Mouse (Mus musculus): ENCODE measurements around the gene Mns1. TPM values are rescaled to one million over a fixed set of nuclear protein-coding genes. Genes with fewer than 3 reads are reported as not detected.
"Not testable (repeated sequence)": the region's sequence is repeated elsewhere in the genome, so short reads cannot be mapped to it uniquely, and the experiment has no call there.

Mns1 gene
- polyA plus RNA-seq (2015; fragmentation: Nextera tagmentation; extraction: Ambion mirVana), result 29.6 and 34.1 TPM in 2 replicates

GRCm38 (mm10) chr9:72437822-72438701 lies at the start of gene Mns1:
Gene Mns1, plus strand, starts transcription at chr9:72438011.
- H3K36me3 ChIP-seq, result no peaks in the 10 kb centered on the region
- peak within 1 kb of the TSS; percentile 84 for H3K4me2 ChIP-seq
- 1% methylated on average over 43 of the region's 43 CpGs for WGBS
- no peaks in the 10 kb centered on the region for H3K27me3 ChIP-seq
- H3K9ac ChIP-seq, result peak within 1 kb of the TSS; percentile 72
- H3K4me3 ChIP-seq, result peak within 1 kb of the TSS; percentile 68
- H3K9me3 ChIP-seq, result no peaks in the 10 kb centered on the region
- H3K27ac ChIP-seq, result peak within 1 kb of the TSS; percentile 64; the same call in 1 of the 2 replicates
- peak; percentile 97 for ATAC-seq (ENCODE audit: insufficient number of reproducible peaks, insufficient read depth, low FRiP score, low TSS enrichment, low read depth)
- H3K4me1 ChIP-seq, result peaks cover 22% of the 10 kb centered on the region

DNA sequence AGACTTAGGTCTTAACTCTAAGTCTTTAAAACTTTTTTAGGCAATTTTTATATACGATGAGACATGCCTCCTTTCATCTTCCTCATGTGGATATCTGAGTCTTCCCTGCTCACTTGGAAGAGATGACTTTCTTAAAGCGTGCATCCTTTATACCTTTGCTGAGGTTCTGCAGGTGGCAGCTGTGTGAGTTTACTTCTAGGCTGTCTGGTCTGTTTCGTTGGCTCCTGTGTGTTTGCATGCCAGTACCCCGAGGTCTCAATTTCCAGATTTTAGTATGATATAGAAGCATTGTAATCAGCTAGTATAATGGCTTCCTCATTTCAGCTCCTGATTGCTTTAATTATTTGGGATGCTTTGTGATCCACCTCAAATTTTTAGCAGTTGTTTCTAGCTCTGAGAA lies 48.9 kb upstream of the Mns1 start:
- Histone ChIP-seq H3K27me3 (no peaks in the 10 kb centered on the region), H3K36me3 (no peaks in the 10 kb centered on the region), H3K9me3 (no peaks in the 10 kb centered on the region), H3K27ac (no peak overlapping the region), H3K4me3 (no peak overlapping the region), H3K9ac (no peak overlapping the region), H3K4me1 (peaks cover 18% of the 10 kb centered on the region), H3K4me2 (no peak overlapping the region)
- WGBS, result 79% methylated on average over 4 of the region's 4 CpGs
- no peak for ATAC-seq (ENCODE audit: insufficient number of reproducible peaks, insufficient read depth, low FRiP score, low TSS enrichment, low read depth)

- Histone ChIP-seq H3K4me3 (no peak overlapping the region), H3K4me1 (peaks cover 22% of the 10 kb centered on the region), H3K9me3 (no peaks in the 10 kb centered on the region), H3K9ac (no peak overlapping the region), H3K27me3 (no peaks in the 10 kb centered on the region), H3K27ac (no peak overlapping the region), H3K4me2 (no peak overlapping the region), H3K36me3 (no peaks in the 10 kb centered on the region)
- WGBS, result 77% methylated on average over 14 of the region's 14 CpGs
- ATAC-seq (ENCODE audit: insufficient number of reproducible peaks, insufficient read depth, low FRiP score, low TSS enrichment, low read depth), result no peak
These were observed 48.3 kb upstream of the Mns1 start for GRCm38 (mm10) chr9:72389431-72390002.

GRCm38 (mm10) chr9:72390321-72391077 lies 47.3 kb upstream of the Mns1 start:
- WGBS, result 86% methylated on average over 12 of the region's 12 CpGs
- H3K4me1 ChIP-seq, result peaks cover 26% of the 10 kb centered on the region
- no peaks in the 10 kb centered on the region for H3K9me3 ChIP-seq
- H3K27me3 ChIP-seq, result no peaks in the 10 kb centered on the region
- H3K4me3 ChIP-seq, result no peak overlapping the region
- ATAC-seq (ENCODE audit: insufficient number of reproducible peaks, insufficient read depth, low FRiP score, low TSS enrichment, low read depth), result no peak
- no peaks in the 10 kb centered on the region for H3K36me3 ChIP-seq
- H3K9ac ChIP-seq, result no peak overlapping the region
- no peak overlapping the region for H3K27ac ChIP-seq
- H3K4me2 ChIP-seq, result no peak overlapping the region

- whole genome bisulfite sequencing, result 49% methylated on average over 7 of the region's 7 CpGs
These were observed 45.1 kb upstream of the Mns1 start for GRCm38 (mm10) chr9:72392686-72393085.

DNA sequence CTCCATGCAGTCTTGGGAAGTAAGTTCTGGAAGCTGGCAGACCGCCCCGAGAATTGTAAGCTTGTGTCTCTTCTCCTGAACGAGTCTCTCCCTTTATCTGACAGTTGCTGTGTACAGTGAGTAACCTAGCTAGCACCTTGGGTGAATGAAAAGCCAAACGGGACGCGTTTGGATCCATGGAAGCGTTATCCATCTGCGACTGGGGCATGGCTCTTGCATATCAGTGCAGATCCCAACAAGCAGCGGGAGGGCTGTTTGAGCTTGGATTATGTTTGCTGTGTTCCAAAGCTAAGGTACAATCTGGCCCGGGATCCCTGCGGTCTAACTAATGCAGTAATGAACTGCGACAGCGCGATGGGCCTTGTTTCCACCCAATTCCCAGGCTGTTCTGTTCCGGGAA lies 44.6 kb upstream of the Mns1 start:
- Histone ChIP-seq H3K27ac (no peak overlapping the region), H3K27me3 (no peaks in the 10 kb centered on the region), H3K36me3 (no peaks in the 10 kb centered on the region), H3K4me2 (no peak overlapping the region), H3K4me3 (no peak overlapping the region), H3K9ac (no peak overlapping the region), H3K4me1 (peaks cover 26% of the 10 kb centered on the region), H3K9me3 (no peaks in the 10 kb centered on the region)
- WGBS, result 73% methylated on average over 15 of the region's 15 CpGs
- no peak for ATAC-seq (ENCODE audit: insufficient number of reproducible peaks, insufficient read depth, low FRiP score, low TSS enrichment, low read depth)

More at GRCm38 (mm10) chr9:72392686-72393085, 45.1 kb upstream of the Mns1 start:
- H3K27me3 ChIP-seq, result no peaks in the 10 kb centered on the region
- H3K4me2 ChIP-seq, result no peak overlapping the region
- H3K27ac ChIP-seq, result no peak overlapping the region
- peaks cover 26% of the 10 kb centered on the region for H3K4me1 ChIP-seq
- no peak overlapping the region for H3K9ac ChIP-seq
- ATAC-seq (ENCODE audit: insufficient number of reproducible peaks, insufficient read depth, low FRiP score, low TSS enrichment, low read depth), result no peak
- no peaks in the 10 kb centered on the region for H3K9me3 ChIP-seq
- no peak overlapping the region for H3K4me3 ChIP-seq
- no peaks in the 10 kb centered on the region for H3K36me3 ChIP-seq

- Histone ChIP-seq H3K27ac (no peak overlapping the region), H3K36me3 (no peaks in the 10 kb centered on the region), H3K4me2 (0 out of 2 replicates have a peak overlapping the region, but pooled peaks have one; percentile 7), H3K27me3 (no peaks in the 10 kb centered on the region), H3K9me3 (no peaks in the 10 kb centered on the region), H3K4me3 (no peak overlapping the region), H3K9ac (no peak overlapping the region), H3K4me1 (peaks cover 26% of the 10 kb centered on the region)
- WGBS, result 40% methylated on average over 8 of the region's 8 CpGs
- ATAC-seq (ENCODE audit: insufficient number of reproducible peaks, insufficient read depth, low FRiP score, low TSS enrichment, low read depth), result no peak
These were observed 43.9 kb upstream of the Mns1 start for GRCm38 (mm10) chr9:72393869-72394341.

DNA sequence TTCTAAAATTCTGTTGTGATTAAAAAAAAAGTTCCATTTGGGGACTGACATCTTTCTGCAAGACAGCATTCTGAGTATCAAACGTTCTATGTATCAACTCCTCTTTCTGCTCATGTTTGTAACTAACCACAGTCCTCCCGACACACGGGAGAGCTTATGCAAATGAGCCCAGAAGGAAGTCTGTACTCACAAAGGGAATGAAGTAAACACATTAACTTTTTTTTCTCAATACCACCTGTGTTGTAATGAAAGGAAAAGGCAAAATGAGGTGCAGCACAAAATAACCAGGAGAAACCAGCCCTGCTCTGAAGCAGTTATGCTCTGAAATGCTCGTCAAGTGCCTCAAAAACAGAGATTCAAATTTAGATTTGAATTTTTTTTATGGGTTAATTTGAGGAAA lies 37.7 kb upstream of the Mns1 start:
- no peaks in the 10 kb centered on the region for H3K4me1 ChIP-seq
- no peak overlapping the region for H3K9ac ChIP-seq
- H3K9me3 ChIP-seq, result no peaks in the 10 kb centered on the region
- H3K4me3 ChIP-seq, result no peak overlapping the region
- 0 out of 2 replicates have a peak, but pooled peaks cover 3% of the 10 kb centered on the region for H3K27me3 ChIP-seq
- 41% methylated on average over 4 of the region's 4 CpGs for WGBS
- no peak overlapping the region for H3K4me2 ChIP-seq
- no peak overlapping the region for H3K27ac ChIP-seq
- H3K36me3 ChIP-seq, result no peaks in the 10 kb centered on the region
- ATAC-seq (ENCODE audit: insufficient number of reproducible peaks, insufficient read depth, low FRiP score, low TSS enrichment, low read depth), result no peak

DNA sequence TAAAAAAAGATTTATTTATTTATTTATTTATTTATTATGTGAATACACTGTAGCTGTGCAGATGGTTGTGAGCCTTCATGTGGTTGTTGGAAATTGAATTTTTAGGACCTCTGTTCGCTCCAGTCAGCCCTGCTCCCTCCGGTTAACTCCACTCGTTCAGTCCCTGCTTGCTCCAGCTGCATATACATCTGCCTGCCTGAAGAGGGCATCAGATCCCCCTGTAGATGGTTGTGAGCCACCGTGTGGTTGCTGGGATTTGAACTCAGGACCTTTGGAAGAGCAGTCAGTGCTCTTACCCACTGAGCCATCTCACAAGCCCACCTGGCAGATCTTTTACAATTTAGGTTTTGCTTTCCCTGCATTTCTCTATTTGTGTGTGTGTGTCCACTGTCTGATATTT lies 36.0 kb upstream of the Mns1 start:
- H3K36me3 ChIP-seq; H3K4me3 ChIP-seq; H3K27ac ChIP-seq; H3K9ac ChIP-seq; H3K27me3 ChIP-seq; H3K4me2 ChIP-seq; H3K4me1 ChIP-seq; ATAC-seq (ENCODE audit: insufficient number of reproducible peaks, insufficient read depth, low FRiP score, low TSS enrichment, low read depth); H3K9me3 ChIP-seq: not testable (repeated sequence)
- 82% methylated on average over 4 of the region's 4 CpGs for WGBS

DNA sequence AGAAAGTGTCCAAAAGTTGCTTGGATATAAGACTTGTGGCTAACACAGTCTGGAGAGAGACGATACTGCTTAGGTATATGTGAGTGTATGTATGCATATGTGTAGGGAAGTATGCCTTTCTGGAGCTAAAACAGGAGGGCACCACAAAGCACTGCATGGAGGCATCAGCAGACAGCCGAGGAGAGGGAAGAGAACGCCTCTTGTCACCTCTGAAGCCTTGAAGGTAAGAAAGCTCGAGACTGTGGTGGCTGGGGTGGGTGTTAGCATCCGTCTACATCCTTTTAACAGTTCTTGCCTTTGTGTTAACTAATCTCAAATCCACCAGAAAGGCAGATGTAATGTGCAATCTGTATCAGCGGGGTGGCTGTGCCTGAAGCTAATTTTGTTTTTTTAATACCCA lies 34.4 kb upstream of the Mns1 start:
- H3K36me3 ChIP-seq, result no peaks in the 10 kb centered on the region
- no peak for ATAC-seq (ENCODE audit: insufficient number of reproducible peaks, insufficient read depth, low FRiP score, low TSS enrichment, low read depth)
- WGBS, result 75% methylated on average over 6 of the region's 6 CpGs
- no peak overlapping the region for H3K4me2 ChIP-seq
- no peak overlapping the region for H3K27ac ChIP-seq
- 0 out of 2 replicates have a peak, but pooled peaks cover 3% of the 10 kb centered on the region for H3K4me1 ChIP-seq
- H3K9me3 ChIP-seq, result no peaks in the 10 kb centered on the region
- no peak overlapping the region for H3K4me3 ChIP-seq
- no peak overlapping the region for H3K9ac ChIP-seq
- peaks cover 3% of the 10 kb centered on the region; the same call in 1 of the 2 replicates for H3K27me3 ChIP-seq

DNA sequence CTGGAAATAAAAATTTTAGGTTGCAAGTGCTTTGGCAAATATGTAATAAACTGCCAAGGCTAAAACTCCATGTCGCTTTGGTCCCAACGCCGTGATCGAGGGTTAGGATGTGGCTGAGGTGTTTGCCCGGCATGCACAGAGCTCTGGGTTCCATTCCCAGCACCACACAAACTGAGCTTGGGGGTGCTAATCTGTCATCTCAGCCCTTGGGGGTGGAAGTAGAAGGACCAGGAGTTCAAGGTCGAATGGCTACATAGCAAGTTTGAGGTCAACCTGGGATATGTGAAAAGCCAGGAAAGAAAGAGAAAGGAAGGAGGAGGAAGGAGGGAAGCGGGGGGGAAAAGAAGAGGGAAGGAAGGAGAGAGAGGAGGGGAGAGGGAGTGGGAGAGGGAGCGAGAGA lies 33.4 kb upstream of the Mns1 start:
- 85% methylated on average over 8 of the region's 8 CpGs for WGBS
- no peak overlapping the region for H3K9ac ChIP-seq
- H3K36me3 ChIP-seq, result no peaks in the 10 kb centered on the region
- H3K27me3 ChIP-seq, result peaks cover 3% of the 10 kb centered on the region; the same call in 1 of the 2 replicates
- no peak for ATAC-seq (ENCODE audit: insufficient number of reproducible peaks, insufficient read depth, low FRiP score, low TSS enrichment, low read depth)
- 0 out of 2 replicates have a peak, but pooled peaks cover 6% of the 10 kb centered on the region for H3K4me1 ChIP-seq
- H3K9me3 ChIP-seq, result no peaks in the 10 kb centered on the region
- no peak overlapping the region for H3K4me3 ChIP-seq
- H3K27ac ChIP-seq, result no peak overlapping the region
- H3K4me2 ChIP-seq, result no peak overlapping the region
